Mouse (Mus musculus): ENCODE measurements around the gene Casc4.

The Casc4 gene

DNA sequence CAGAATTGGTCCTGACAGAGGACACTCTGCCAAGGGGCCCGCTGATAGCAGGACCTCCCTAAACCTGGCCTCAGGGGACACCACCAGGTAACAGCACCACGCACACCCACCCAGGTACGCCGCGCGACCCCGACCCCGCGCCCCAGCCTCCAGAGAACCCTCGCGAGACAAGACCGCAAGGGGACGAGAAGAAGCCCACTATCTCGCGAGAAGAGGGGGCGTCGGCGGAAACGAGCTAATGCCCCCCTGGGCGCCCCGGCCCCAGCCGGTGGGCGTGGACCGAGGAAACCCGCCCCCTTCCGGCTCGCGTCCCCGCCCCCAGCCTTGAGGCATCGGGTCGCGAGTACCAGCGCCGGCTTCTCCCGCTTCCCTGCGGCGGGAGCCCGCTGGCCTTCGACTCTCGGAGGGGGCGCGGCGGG, at the start of gene Casc4:
Casc4 (plus strand) TSS at position 339 of the 419 bp plus-strand sequence.
- H3K36me3 ChIP-seq (ENCODE audit: control insufficient read depth, insufficient read depth, low read length, poor library complexity, severe bottlenecking) = no peaks in the 10 kb centered on the region
- no peaks in the 10 kb centered on the region for H3K27me3 ChIP-seq (ENCODE audit: control insufficient read depth, insufficient read depth, low read length, poor library complexity, severe bottlenecking)
- DNase-seq (ENCODE audit: low read depth, low spot score) = peak; percentile 90

DNA sequence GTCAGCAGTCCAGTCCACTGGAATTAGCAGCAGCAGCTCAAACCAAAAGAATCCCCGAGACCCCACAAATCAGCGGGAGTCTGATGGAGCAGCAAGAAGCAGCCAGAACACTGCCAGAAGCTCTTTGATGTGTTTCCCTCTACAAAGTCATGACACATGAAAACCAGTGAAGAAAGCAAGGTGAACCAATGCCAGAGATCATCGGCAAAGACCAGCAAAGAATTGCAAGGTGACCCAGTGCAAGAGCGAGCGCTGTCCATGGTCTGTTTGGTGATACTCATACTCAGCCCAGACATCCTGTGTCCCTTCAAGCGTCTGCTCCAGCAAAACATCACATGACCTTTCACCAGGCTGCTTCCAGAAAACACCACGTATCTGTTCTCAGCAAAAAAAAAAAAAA, 45.0 kb upstream of the Casc4 start:
- no peak for DNase-seq (ENCODE audit: low read depth, low spot score)
- H3K27me3 ChIP-seq (ENCODE audit: control insufficient read depth, insufficient read depth, low read length, poor library complexity, severe bottlenecking) = no peaks in the 10 kb centered on the region
- no peaks in the 10 kb centered on the region for H3K36me3 ChIP-seq (ENCODE audit: control insufficient read depth, insufficient read depth, low read length, poor library complexity, severe bottlenecking)

DNA sequence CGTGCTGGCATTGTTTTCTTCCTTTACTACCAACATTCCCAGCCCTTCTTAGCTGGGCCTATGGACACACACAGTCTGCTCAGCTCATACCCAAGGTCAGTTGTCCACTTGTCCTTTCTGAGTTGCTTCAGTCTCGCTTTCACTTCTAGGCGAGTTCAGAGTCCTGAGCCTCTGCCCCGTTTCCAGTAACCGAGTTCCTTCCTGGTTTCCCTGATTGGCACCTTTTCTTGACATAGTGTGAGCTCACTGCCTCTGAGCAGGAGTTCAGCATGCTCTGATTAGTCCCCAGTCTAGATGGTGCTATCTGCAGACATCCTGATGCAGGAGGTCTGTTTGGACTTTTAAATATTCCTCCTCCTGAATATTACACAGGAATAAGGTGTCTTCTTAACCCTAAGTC, 42.1 kb upstream of the Casc4 start:
- no peak for DNase-seq (ENCODE audit: low read depth, low spot score)
- H3K36me3 ChIP-seq (ENCODE audit: control insufficient read depth, insufficient read depth, low read length, poor library complexity, severe bottlenecking) = no peaks in the 10 kb centered on the region
- H3K27me3 ChIP-seq (ENCODE audit: control insufficient read depth, insufficient read depth, low read length, poor library complexity, severe bottlenecking) = no peaks in the 10 kb centered on the region

GRCm38 (mm10) chr2:121826189-121826588, 40.6 kb upstream of the Casc4 start:
- no peak for DNase-seq (ENCODE audit: low read depth, low spot score)
- no peaks in the 10 kb centered on the region for H3K36me3 ChIP-seq (ENCODE audit: control insufficient read depth, insufficient read depth, low read length, poor library complexity, severe bottlenecking)
- no peaks in the 10 kb centered on the region for H3K27me3 ChIP-seq (ENCODE audit: control insufficient read depth, insufficient read depth, low read length, poor library complexity, severe bottlenecking)

DNA sequence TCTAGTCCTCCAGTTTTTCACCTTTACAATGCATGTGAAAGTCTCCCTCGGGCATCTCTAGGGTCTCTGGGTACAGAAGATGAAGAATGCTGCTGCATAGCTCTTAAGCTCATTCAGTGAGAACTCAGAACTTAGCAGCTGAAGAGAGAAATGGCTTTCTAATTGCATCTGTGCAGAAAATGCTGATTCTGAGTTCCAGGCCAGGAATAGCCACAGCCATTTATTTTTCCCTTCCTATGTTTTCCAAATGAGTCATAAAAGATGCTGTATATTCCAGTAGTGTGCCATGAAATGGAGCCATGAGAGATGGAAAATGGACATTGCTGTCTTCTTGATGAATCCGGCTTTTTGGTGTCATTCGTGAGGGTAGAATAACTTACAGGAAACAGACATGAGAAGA, 38.4 kb upstream of the Casc4 start:
- DNase-seq (ENCODE audit: low read depth, low spot score) = no peak
- no peaks in the 10 kb centered on the region for H3K27me3 ChIP-seq (ENCODE audit: control insufficient read depth, insufficient read depth, low read length, poor library complexity, severe bottlenecking)
- no peaks in the 10 kb centered on the region for H3K36me3 ChIP-seq (ENCODE audit: control insufficient read depth, insufficient read depth, low read length, poor library complexity, severe bottlenecking)

- Histone ChIP-seq H3K36me3 (ENCODE audit: control insufficient read depth, insufficient read depth, low read length, poor library complexity, severe bottlenecking) (no peaks in the 10 kb centered on the region), H3K27me3 (ENCODE audit: control insufficient read depth, insufficient read depth, low read length, poor library complexity, severe bottlenecking) (no peaks in the 10 kb centered on the region)
- DNase-seq (ENCODE audit: low read depth, low spot score) = peak; percentile 59
These were observed 34.3 kb upstream of the Casc4 start for GRCm38 (mm10) chr2:121832484-121832894.

DNA sequence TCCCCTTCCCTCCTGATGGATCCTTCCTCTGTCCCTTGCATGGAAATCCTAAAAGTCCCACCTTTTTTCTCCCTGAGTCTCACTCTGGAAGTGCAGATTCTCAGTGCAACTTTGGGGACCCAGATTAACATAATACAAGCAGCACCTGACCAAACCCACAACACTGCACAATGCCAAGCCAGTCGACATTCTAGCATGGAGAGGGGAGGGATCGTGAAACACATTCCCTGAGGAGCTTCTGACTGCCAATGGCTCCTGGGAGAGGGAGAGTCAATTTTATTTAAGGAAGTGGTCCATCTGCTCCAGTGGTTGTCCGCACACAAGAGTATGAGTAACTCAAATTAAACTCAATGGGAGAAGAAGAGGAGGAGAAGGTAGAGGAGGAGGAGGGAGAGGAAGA, 31.8 kb upstream of the Casc4 start:
- Histone ChIP-seq H3K36me3 (ENCODE audit: control insufficient read depth, insufficient read depth, low read length, poor library complexity, severe bottlenecking) (no peaks in the 10 kb centered on the region), H3K27me3 (ENCODE audit: control insufficient read depth, insufficient read depth, low read length, poor library complexity, severe bottlenecking) (no peaks in the 10 kb centered on the region)
- no peak for DNase-seq (ENCODE audit: low read depth, low spot score)

DNA sequence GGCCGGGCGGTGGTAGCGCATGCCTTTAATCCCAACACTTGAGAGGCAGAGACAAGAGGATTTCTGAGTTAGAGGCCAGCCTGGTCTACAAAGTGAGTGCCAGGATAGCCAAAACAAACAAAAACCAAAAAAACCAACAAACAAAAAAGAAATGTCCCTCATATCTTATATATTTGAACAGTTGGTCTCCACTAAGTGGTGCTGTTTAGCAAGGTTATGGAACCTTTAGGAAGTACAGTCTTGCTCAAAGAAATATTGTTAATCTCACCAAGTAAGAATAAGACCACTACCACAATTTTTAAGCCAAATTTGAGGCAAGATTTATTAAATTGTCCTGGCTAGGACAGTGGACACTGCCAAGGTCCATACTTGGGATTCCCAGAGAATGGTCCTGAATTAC, 25.3 kb upstream of the Casc4 start:
- Histone ChIP-seq H3K36me3 (ENCODE audit: control insufficient read depth, insufficient read depth, low read length, poor library complexity, severe bottlenecking) (no peaks in the 10 kb centered on the region), H3K27me3 (ENCODE audit: control insufficient read depth, insufficient read depth, low read length, poor library complexity, severe bottlenecking) (no peaks in the 10 kb centered on the region; the same call in 1 of the 2 replicates)
- DNase-seq (ENCODE audit: low read depth, low spot score) = no peak

DNA sequence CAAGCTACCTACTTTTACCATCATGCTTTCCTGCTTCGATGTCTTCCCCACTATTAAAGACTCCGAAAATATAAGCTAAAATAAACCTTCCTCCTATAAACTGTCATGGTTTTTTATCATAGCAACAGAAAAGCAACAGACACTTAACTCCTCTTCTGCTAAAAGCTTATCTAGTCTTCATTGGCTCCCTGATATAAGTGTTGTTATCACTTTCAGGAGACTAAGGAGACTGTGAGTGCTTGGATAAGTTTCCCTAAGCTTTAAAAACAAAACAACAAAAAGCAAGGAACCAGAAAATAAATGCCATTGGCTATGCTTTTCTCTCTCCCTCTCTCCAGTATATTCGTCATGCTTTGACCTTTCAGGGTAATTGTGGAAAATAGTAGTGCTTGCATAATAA, 24.5 kb upstream of the Casc4 start:
- H3K27me3 ChIP-seq (ENCODE audit: control insufficient read depth, insufficient read depth, low read length, poor library complexity, severe bottlenecking) = no peaks in the 10 kb centered on the region; the same call in 1 of the 2 replicates
- DNase-seq (ENCODE audit: low read depth, low spot score) = no peak
- no peaks in the 10 kb centered on the region for H3K36me3 ChIP-seq (ENCODE audit: control insufficient read depth, insufficient read depth, low read length, poor library complexity, severe bottlenecking)

DNA sequence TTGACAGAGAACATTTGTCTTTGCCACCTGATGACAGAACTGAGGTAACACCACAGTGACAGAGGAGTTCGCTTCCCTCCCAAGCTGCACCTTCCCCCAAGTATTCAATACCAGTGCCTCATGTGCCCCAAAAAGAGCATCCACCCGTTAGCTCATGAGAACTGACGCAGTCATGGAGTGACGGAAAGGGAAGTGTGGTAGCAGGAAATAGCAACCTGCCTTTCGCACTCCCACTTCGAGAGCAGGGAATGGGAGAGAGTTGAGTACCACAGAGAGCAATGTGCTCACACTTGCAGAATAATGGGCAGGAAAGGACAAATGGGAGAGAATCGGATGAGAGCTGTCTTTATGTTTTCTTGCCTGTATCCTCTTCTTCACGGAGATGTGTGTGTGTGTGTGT, 20.7 kb upstream of the Casc4 start:
- Histone ChIP-seq H3K27me3 (ENCODE audit: control insufficient read depth, insufficient read depth, low read length, poor library complexity, severe bottlenecking) (no peaks in the 10 kb centered on the region), H3K36me3 (ENCODE audit: control insufficient read depth, insufficient read depth, low read length, poor library complexity, severe bottlenecking) (no peaks in the 10 kb centered on the region)
- no peak for DNase-seq (ENCODE audit: low read depth, low spot score)

GRCm38 (mm10) chr2:121852045-121852444, 14.7 kb upstream of the Casc4 start:
- no peaks in the 10 kb centered on the region for H3K27me3 ChIP-seq (ENCODE audit: control insufficient read depth, insufficient read depth, low read length, poor library complexity, severe bottlenecking)
- H3K36me3 ChIP-seq (ENCODE audit: control insufficient read depth, insufficient read depth, low read length, poor library complexity, severe bottlenecking) = no peaks in the 10 kb centered on the region
- DNase-seq (ENCODE audit: low read depth, low spot score) = no peak

DNA sequence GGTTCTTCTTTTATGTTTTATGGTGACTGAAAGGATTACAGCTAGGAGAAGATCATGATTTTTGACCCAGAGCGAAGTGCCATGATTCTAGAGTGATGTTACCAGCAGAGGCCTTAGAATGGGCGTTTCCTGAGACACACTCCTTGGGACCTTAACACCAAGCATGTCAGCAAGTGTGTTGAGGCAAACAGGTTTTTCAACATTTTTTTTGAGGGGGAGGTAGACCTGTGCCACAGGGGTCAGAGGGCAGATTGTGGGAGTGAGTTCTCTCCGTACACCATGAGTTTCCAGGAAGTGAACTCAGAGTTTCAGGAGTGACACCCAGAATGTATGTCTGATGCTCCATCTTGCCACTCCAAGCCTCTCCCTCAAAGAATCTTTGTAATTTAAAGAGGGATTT, 12.8 kb upstream of the Casc4 start:
- Histone ChIP-seq H3K36me3 (ENCODE audit: control insufficient read depth, insufficient read depth, low read length, poor library complexity, severe bottlenecking) (no peaks in the 10 kb centered on the region), H3K27me3 (ENCODE audit: control insufficient read depth, insufficient read depth, low read length, poor library complexity, severe bottlenecking) (no peaks in the 10 kb centered on the region)
- DNase-seq (ENCODE audit: low read depth, low spot score) = no peak

- H3K36me3 ChIP-seq (ENCODE audit: control insufficient read depth, insufficient read depth, low read length, poor library complexity, severe bottlenecking) = no peaks in the 10 kb centered on the region
- no peaks in the 10 kb centered on the region for H3K27me3 ChIP-seq (ENCODE audit: control insufficient read depth, insufficient read depth, low read length, poor library complexity, severe bottlenecking)
- DNase-seq (ENCODE audit: low read depth, low spot score) = no peak
These were observed 7.3 kb upstream of the Casc4 start for GRCm38 (mm10) chr2:121859380-121859980.

DNA sequence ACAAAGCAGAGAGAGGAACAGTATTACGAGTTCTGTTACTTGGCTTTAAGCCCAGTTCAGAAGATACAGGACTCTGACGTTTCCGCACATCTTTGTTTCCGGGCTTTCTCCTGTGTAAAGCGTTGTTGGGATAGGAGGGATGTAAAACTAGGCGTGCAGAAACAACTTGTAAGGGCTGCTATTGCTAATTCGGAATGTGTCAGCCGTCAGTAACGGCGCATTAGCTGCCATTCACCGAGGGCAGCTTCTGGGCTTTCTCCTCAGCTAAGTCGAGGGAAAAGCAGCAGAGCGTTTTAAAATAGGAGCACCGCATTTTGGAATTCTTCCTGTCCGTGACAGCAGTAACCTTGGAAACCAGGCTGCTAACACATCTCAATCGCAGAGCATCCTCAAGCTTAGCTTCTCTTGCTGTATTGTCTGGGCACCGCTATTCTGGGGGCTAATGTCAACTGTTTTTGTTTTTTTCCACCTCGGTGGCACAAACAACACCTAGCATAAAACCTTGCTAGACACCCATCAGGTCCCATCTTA, 634 bp upstream of the Casc4 start:
- Histone ChIP-seq H3K27me3 (ENCODE audit: control insufficient read depth, insufficient read depth, low read length, poor library complexity, severe bottlenecking) (no peaks in the 10 kb centered on the region), H3K36me3 (ENCODE audit: control insufficient read depth, insufficient read depth, low read length, poor library complexity, severe bottlenecking) (no peaks in the 10 kb centered on the region)
- DNase-seq (ENCODE audit: low read depth, low spot score) = peak; percentile 38

DNA sequence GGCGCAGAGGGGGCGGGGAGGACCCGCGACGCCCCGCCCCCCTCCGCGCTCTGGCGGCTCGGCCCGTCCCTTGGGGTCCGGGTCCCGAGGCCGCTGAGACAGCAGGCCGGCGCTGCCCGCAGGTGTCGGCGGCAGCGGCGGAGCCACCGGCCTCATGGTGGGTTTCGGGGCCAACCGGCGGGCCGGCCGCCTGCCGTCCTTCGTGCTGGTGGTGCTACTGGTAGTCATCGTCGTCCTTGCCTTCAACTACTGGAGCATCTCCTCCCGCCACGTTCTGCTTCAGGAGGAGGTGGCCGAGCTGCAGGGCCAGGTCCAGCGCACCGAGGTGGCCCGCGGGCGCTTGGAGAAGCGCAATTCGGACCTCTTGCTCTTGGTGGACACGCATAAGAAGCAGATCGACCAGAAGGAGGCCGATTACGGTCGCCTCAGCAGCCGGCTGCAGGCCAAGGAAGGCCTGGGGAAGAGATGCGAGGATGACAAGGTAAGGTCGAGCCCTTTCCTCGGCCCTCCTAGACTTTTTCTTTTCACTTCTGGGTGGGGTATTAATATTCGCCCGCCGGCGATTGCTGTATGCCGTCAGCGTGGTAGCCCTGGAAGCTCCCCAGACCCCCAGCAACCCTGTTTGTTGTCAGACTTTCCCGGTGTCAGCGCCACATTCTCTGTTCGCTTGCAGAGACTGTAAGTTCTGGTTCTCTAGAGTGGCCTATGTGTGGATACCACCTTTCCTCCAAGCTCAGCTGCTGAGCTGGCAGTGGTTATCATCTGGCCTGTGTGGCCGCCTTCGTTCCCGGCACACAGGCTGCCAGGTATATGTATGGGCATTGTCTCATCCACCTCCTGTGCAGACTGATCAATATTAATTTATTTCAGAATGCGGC, 520 bp downstream of the Casc4 start:
- Histone ChIP-seq H3K27me3 (ENCODE audit: control insufficient read depth, insufficient read depth, low read length, poor library complexity, severe bottlenecking) (no peaks in the 10 kb centered on the region), H3K36me3 (ENCODE audit: control insufficient read depth, insufficient read depth, low read length, poor library complexity, severe bottlenecking) (no peaks in the 10 kb centered on the region)
- DNase-seq (ENCODE audit: low read depth, low spot score) = peak; percentile 12

Measured in splenic B cell, adult 2 months (primary cell).